In genomic region chr17:32856713-32857112, GRCm38 (mm10) we compare ENCODE assay signal across 1 mouse cellular context. TPM values are rescaled to one million over a fixed set of nuclear protein-coding genes. Genes with fewer than 3 reads are reported as not detected.
"Had no signal": no experiment of that assay in that cellular context is flagged by ENCODE, and none has a peak within 500 bp of the region (broad histone marks: within the 10 kb centered on the region; RNA-seq: fewer than 3 reads in every experiment).

No protein-coding gene starts in this region.

RNA-seq across cellular contexts. Expression of gene Zfp811, which starts 47.0 kb away (rescaled TPM):
- polyA plus RNA-seq: liver, adult 2 months had no signal
